Mouse (Mus musculus) C2C12 (cell line): ENCODE data around the gene Etv6.

ENCODE experiments used
- CEBPB ChIP-seq: IDR thresholded peaks from one replicate; pipeline ENCODE4 v1.6.1; 2011; ENCODE audit warnings: low read depth, mild to moderate bottlenecking, control low read depth, moderate library complexity
- CTCF ChIP-seq: IDR thresholded peaks from one replicate; pipeline ENCODE4 v1.5.1; 2011; ENCODE audit not compliant: control insufficient read depth, insufficient read depth, insufficient read length
- FOSL1 ChIP-seq: IDR thresholded peaks from one replicate; pipeline ENCODE4 v1.8.0; 2011; ENCODE audit warnings: mild to moderate bottlenecking, low read length; ENCODE audit not compliant: poor library complexity, insufficient read depth, severe bottlenecking
- MAX ChIP-seq: IDR thresholded peaks from one replicate; pipeline ENCODE4 v1.6.1; 2011; ENCODE audit warnings: mild to moderate bottlenecking, control low read depth
- MYOD1 ChIP-seq: IDR thresholded peaks from one replicate; pipeline ENCODE4 v1.6.1; 2011; ENCODE audit warnings: low read depth; ENCODE audit not compliant: control insufficient read depth, insufficient read length
- MYOG ChIP-seq: IDR thresholded peaks from one replicate; pipeline ENCODE4 v1.6.1; 2011; ENCODE audit not compliant: control insufficient read depth, insufficient read length; ENCODE audit errors: extremely low read depth
- USF1 ChIP-seq: IDR thresholded peaks from one replicate; pipeline ENCODE4 v1.6.1; 2011; ENCODE audit warnings: low read depth, mild to moderate bottlenecking, control low read depth, moderate library complexity

DNA sequence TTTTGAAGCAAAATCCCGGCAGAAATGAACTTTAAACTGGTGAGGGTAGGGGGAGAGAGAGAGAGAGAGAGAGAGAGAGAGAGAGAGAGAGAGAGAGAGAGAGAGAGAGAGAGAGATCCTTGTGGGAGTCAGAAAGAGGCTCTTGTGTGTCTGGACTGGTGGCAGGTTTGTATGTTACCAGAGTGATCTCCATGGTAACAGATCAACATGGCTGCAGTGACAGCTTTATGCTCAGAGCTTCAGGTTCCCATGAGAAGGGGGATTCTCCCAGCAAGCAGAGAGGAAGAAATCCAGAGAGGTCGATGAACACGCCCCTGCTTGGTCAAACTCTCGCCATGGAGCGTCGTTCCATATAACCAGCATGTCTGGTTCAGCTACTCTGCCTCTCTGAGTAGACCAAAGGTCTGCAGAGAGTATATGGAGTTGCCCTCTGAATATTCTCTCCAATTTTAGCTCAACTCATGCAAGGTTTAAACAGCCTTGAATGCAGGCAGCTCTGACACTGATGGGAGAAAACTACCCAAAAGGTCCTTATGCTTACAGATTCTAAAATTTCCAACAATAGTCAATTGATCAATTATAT, 122.1 kb downstream of the Etv6 start:
- no peak for TF ChIP-seq CTCF
- TF ChIP-seq CEBPB = no peak
- no peak for TF ChIP-seq FOSL1
- no peak for TF ChIP-seq USF1
- no peak for TF ChIP-seq MYOG
- no peak for TF ChIP-seq MYOD1
- TF ChIP-seq MAX = no peak
